Mouse (Mus musculus) liver, embryonic 12.5 days (tissue): Measurements from ENCODE around the gene Faap20. TPM values are rescaled to one million over a fixed set of nuclear protein-coding genes. Genes with fewer than 3 reads are reported as not detected.
"Not testable (repeated sequence)": the region's sequence is repeated elsewhere in the genome, so short reads cannot be mapped to it uniquely, and the experiment has no call there.

ENCODE experiments used
- ATAC-seq: fragments of 200-750 bp; cut with Nextera tagmentation; 2 replicates; pipeline ENCODE4 v1.8.0; 2017; ENCODE audit warnings: moderate number of reproducible peaks, mild to moderate bottlenecking, moderate library complexity
- H3K27ac ChIP-seq: fragments of 300-500 bp; sonication (generic); 2 replicates; pipeline ENCODE4 v1.5.1; 2016; ENCODE audit warnings: mild to moderate bottlenecking
- H3K27me3 ChIP-seq: fragments of 300-500 bp; sonication (generic); replicated peaks from 2 replicates; pipeline ENCODE4 v1.6.1; 2016; ENCODE audit warnings: mild to moderate bottlenecking, moderate library complexity
- H3K36me3 ChIP-seq: fragments of 300-500 bp; sonication (generic); 2 replicates; pipeline ENCODE4 v1.6.1; 2016; ENCODE audit warnings: mild to moderate bottlenecking, moderate library complexity
- H3K4me1 ChIP-seq: fragments of 300-500 bp; sonication (generic); 2 replicates; pipeline ENCODE4 v1.6.1; 2016
- H3K4me2 ChIP-seq: fragments of 300-500 bp; sonication (generic); 2 replicates; pipeline ENCODE4 v1.6.1; 2016; ENCODE audit warnings: mild to moderate bottlenecking, moderate library complexity
- H3K4me3 ChIP-seq: fragments of 300-500 bp; sonication (generic); 2 replicates; pipeline ENCODE4 v1.5.1; 2016; ENCODE audit warnings: mild to moderate bottlenecking, moderate library complexity
- H3K9ac ChIP-seq: fragments of 300-500 bp; sonication (generic); 2 replicates; pipeline ENCODE4 v1.6.1; 2016; ENCODE audit warnings: mild to moderate bottlenecking, moderate library complexity
- H3K9me3 ChIP-seq: fragments of 300-500 bp; sonication (generic); replicated peaks from 2 replicates; pipeline ENCODE4 v1.6.1; 2016; ENCODE audit warnings: mild to moderate bottlenecking, moderate library complexity
- WGBS: fragments of 180-500 bp; shearing (Covaris S2); methylation state at CpG from one replicate; pipeline ENCODE4 v1.1.7; 2016; ENCODE audit not compliant: insufficient replicate concordance; 5-methylcytosine and 5-hydroxymethylcytosine counted together
- polyA plus RNA-seq: library from polyadenylated mRNA; unstranded; fragments of >200 nt; fragmentation: Nextera tagmentation; extraction: Ambion mirVana; gene quantifications from 2 replicates; pipeline ENCODE4 v1.2.1, GENCODE M21; 2016

Gene Faap20
- polyA plus RNA-seq, 1 experiment from 2014 or later, result 31.2 TPM

GRCm38 (mm10) chr4:155238276-155238675 is 11.3 kb upstream of the Faap20 start:
- H3K9me3 ChIP-seq, result no peaks in the 10 kb centered on the region
- no peak overlapping the region for H3K9ac ChIP-seq
- no peak for ATAC-seq
- no peak overlapping the region for H3K27ac ChIP-seq
- 72% methylated on average over 5 of the region's 5 CpGs for WGBS
- no peaks in the 10 kb centered on the region for H3K36me3 ChIP-seq
- no peak overlapping the region for H3K4me2 ChIP-seq
- H3K4me3 ChIP-seq, result no peak overlapping the region
- peaks cover 42% of the 10 kb centered on the region for H3K4me1 ChIP-seq
- peaks cover 9% of the 10 kb centered on the region for H3K27me3 ChIP-seq

- no peak overlapping the region for H3K4me2 ChIP-seq
- no peak overlapping the region for H3K9ac ChIP-seq
- H3K27me3 ChIP-seq, result peaks cover 9% of the 10 kb centered on the region; the same call in 1 of the 2 replicates
- H3K36me3 ChIP-seq, result no peaks in the 10 kb centered on the region
- WGBS, result 46% methylated on average over 6 of the region's 6 CpGs
- no peak overlapping the region for H3K27ac ChIP-seq
- no peak overlapping the region for H3K4me3 ChIP-seq
- H3K4me1 ChIP-seq, result peaks cover 30% of the 10 kb centered on the region
- H3K9me3 ChIP-seq, result no peaks in the 10 kb centered on the region
- ATAC-seq, result no peak
Observed at GRCm38 (mm10) chr4:155239494-155239893, 10.1 kb upstream of the Faap20 start.

- H3K4me3 ChIP-seq, result no peak overlapping the region
- H3K27me3 ChIP-seq, result peaks cover 5% of the 10 kb centered on the region; the same call in 1 of the 2 replicates
- H3K36me3 ChIP-seq, result no peaks in the 10 kb centered on the region
- H3K4me1 ChIP-seq, result peaks cover 21% of the 10 kb centered on the region
- H3K9ac ChIP-seq, result no peak overlapping the region
- ATAC-seq, result no peak
- no peaks in the 10 kb centered on the region for H3K9me3 ChIP-seq
- H3K4me2 ChIP-seq, result no peak overlapping the region
- WGBS, result 69% methylated on average over 9 of the region's 9 CpGs
- no peak overlapping the region for H3K27ac ChIP-seq
Observed at GRCm38 (mm10) chr4:155241789-155242188, 7.8 kb upstream of the Faap20 start.

GRCm38 (mm10) chr4:155242292-155242691 is 7.3 kb upstream of the Faap20 start:
- no peak overlapping the region for H3K9ac ChIP-seq
- no peak overlapping the region for H3K27ac ChIP-seq
- H3K4me2 ChIP-seq, result no peak overlapping the region
- H3K9me3 ChIP-seq, result no peaks in the 10 kb centered on the region
- peaks cover 5% of the 10 kb centered on the region; the same call in 1 of the 2 replicates for H3K27me3 ChIP-seq
- no peak for ATAC-seq
- H3K4me1 ChIP-seq, result peaks cover 18% of the 10 kb centered on the region
- H3K36me3 ChIP-seq, result no peaks in the 10 kb centered on the region
- WGBS, result 77% methylated on average over 5 of the region's 5 CpGs
- H3K4me3 ChIP-seq, result no peak overlapping the region

GRCm38 (mm10) chr4:155243233-155243632 is 6.4 kb upstream of the Faap20 start:
- no peak for ATAC-seq
- Histone ChIP-seq H3K9ac (no peak overlapping the region), H3K9me3 (no peaks in the 10 kb centered on the region), H3K27ac (no peak overlapping the region), H3K4me1 (peaks cover 12% of the 10 kb centered on the region; the same call in 1 of the 2 replicates), H3K4me3 (no peak overlapping the region), H3K36me3 (no peaks in the 10 kb centered on the region), H3K27me3 (peaks cover 5% of the 10 kb centered on the region; the same call in 1 of the 2 replicates), H3K4me2 (no peak overlapping the region)
- WGBS, result 59% methylated on average over 12 of the region's 12 CpGs

- Histone ChIP-seq H3K9ac (no peak overlapping the region), H3K4me1 (peaks cover 34% of the 10 kb centered on the region), H3K4me2 (no peak overlapping the region), H3K27me3 (peaks cover 5% of the 10 kb centered on the region; the same call in 1 of the 2 replicates), H3K36me3 (no peaks in the 10 kb centered on the region), H3K4me3 (no peak overlapping the region), H3K9me3 (no peaks in the 10 kb centered on the region), H3K27ac (no peak overlapping the region)
- ATAC-seq, result no peak
- 48% methylated on average over 6 of the region's 6 CpGs for WGBS
Observed at GRCm38 (mm10) chr4:155245770-155246492, 3.7 kb upstream of the Faap20 start.

GRCm38 (mm10) chr4:155246691-155247105 is 2.9 kb upstream of the Faap20 start:
- WGBS, result 78% methylated on average over 12 of the region's 12 CpGs
- H3K4me1 ChIP-seq, result peaks cover 42% of the 10 kb centered on the region
- peaks cover 4% of the 10 kb centered on the region; the same call in 1 of the 2 replicates for H3K27me3 ChIP-seq
- H3K27ac ChIP-seq, result no peak overlapping the region
- ATAC-seq, result no peak
- no peak overlapping the region for H3K9ac ChIP-seq
- no peaks in the 10 kb centered on the region for H3K36me3 ChIP-seq
- no peak overlapping the region for H3K4me3 ChIP-seq
- no peaks in the 10 kb centered on the region for H3K9me3 ChIP-seq
- H3K4me2 ChIP-seq, result no peak overlapping the region

- not testable (repeated sequence) for H3K4me3 ChIP-seq, H3K4me2 ChIP-seq, H3K9me3 ChIP-seq, ATAC-seq, H3K27ac ChIP-seq, H3K9ac ChIP-seq, H3K27me3 ChIP-seq, H3K36me3 ChIP-seq
- WGBS, result 84% methylated on average over 3 of the region's 3 CpGs
- peaks cover 44% of the 10 kb centered on the region for H3K4me1 ChIP-seq
Observed at GRCm38 (mm10) chr4:155248054-155248453, 1.5 kb upstream of the Faap20 start.

GRCm38 (mm10) chr4:155249257-155249647 is 350 bp upstream of the Faap20 start:
- peak overlapping the region; percentile 66 for H3K4me3 ChIP-seq
- peaks cover 4% of the 10 kb centered on the region; the same call in 1 of the 2 replicates for H3K36me3 ChIP-seq
- no peaks in the 10 kb centered on the region for H3K27me3 ChIP-seq
- H3K4me1 ChIP-seq, result peaks cover 44% of the 10 kb centered on the region
- H3K4me2 ChIP-seq, result peak overlapping the region; percentile 85
- WGBS, result under 1% methylated on average over 9 of the region's 9 CpGs
- H3K9ac ChIP-seq, result peak overlapping the region; percentile 73
- H3K9me3 ChIP-seq, result no peaks in the 10 kb centered on the region
- peak overlapping the region; percentile 86 for H3K27ac ChIP-seq
- peak; percentile 66 for ATAC-seq

- H3K9ac ChIP-seq, result peak overlapping the region; percentile 73
- peaks cover 44% of the 10 kb centered on the region for H3K4me1 ChIP-seq
- no peaks in the 10 kb centered on the region for H3K9me3 ChIP-seq
- peaks cover 6% of the 10 kb centered on the region for H3K36me3 ChIP-seq
- peak; percentile 15; the same call in 1 of the 2 replicates for ATAC-seq
- H3K4me2 ChIP-seq, result peak overlapping the region; percentile 85
- H3K4me3 ChIP-seq, result peak overlapping the region; percentile 66
- 21% methylated on average over 23 of the region's 23 CpGs for WGBS
- H3K27ac ChIP-seq, result peak overlapping the region; percentile 86
- H3K27me3 ChIP-seq, result no peaks in the 10 kb centered on the region
Observed at GRCm38 (mm10) chr4:155250361-155251117, 937 bp downstream of the Faap20 start.

GRCm38 (mm10) chr4:155251147-155251546 is 1.5 kb downstream of the Faap20 start:
- Histone ChIP-seq H3K36me3 (peaks cover 10% of the 10 kb centered on the region), H3K4me2 (peak overlapping the region; percentile 85), H3K9me3 (no peaks in the 10 kb centered on the region), H3K27ac (no peak overlapping the region), H3K27me3 (no peaks in the 10 kb centered on the region), H3K4me3 (peak overlapping the region; percentile 66; the same call in 1 of the 2 replicates), H3K4me1 (peaks cover 38% of the 10 kb centered on the region), H3K9ac (peak overlapping the region; percentile 73; the same call in 1 of the 2 replicates)
- ATAC-seq, result no peak
- 78% methylated on average over 3 of the region's 3 CpGs for WGBS

- Histone ChIP-seq H3K9ac (no peak overlapping the region), H3K4me3 (no peak overlapping the region), H3K9me3 (no peaks in the 10 kb centered on the region), H3K27me3 (no peaks in the 10 kb centered on the region), H3K4me2 (no peak overlapping the region), H3K27ac (no peak overlapping the region), H3K36me3 (peaks cover 16% of the 10 kb centered on the region), H3K4me1 (peaks cover 32% of the 10 kb centered on the region)
- WGBS, result 72% methylated on average over 6 of the region's 6 CpGs
- no peak for ATAC-seq
Observed at GRCm38 (mm10) chr4:155252253-155252652, 2.7 kb downstream of the Faap20 start.
